21 mouse cellular contexts compared by ENCODE assay signal in the genomic region with DNA sequence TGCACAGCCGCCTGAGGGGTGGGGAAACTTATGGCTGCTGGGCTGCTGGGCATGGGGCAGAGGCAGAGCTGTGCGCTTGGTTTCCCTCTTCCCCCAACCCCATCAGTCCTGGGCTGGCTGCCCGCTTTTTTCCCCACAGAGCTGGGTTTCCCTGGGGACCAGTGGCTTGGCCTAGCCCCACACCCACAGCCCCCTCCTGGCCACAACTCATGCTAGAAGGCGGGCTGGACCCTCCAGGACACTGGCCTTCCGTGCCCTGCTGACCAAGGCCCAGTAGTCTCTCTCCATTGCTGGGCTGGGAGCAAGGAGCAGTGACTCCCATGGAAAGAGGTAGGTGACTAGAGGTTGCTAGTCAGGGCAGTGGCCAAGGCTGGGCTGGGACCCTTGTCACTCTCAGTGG. TPM values are rescaled to one million over a fixed set of nuclear protein-coding genes. Genes with fewer than 3 reads are reported as not detected.
DNase-seq lines count a peak whose midpoint lies in the region; ATAC-seq and TF ChIP-seq lines count a peak whose summit lies in the region.
"Had no signal": no experiment of that assay in that cellular context is flagged by ENCODE, and none has a peak within 500 bp of the region (broad histone marks: within the 10 kb centered on the region; RNA-seq: fewer than 3 reads in every experiment).

No protein-coding gene starts in this region.

- H3K27ac ChIP-seq in layer of hippocampus, adult 2 months = peak overlapping the region; percentile 94
- H3K27ac ChIP-seq in olfactory bulb, adult 2 months (ENCODE audit: insufficient read depth, low read depth, low read length) = 0 out of 2 replicates have a peak overlapping the region, but pooled peaks have one; percentile 25
- H3K27ac ChIP-seq: embryonic facial prominence, embryonic 13.5 days; gastrocnemius, adult 2 months; heart, embryonic 13.5 days; liver, embryonic 15.5 days; macrophage; neural tube, embryonic 12.5 days had no signal

- no peak for TF ChIP-seq CTCF in layer of hippocampus, adult 2 months (conservative IDR thresholded peaks at IDR 0.05)
- TF ChIP-seq CTCF in olfactory bulb, adult 2 months (IDR thresholded peaks at IDR 0.05; ENCODE audit: insufficient read depth, low read depth, low read length) = no peak

- peaks cover 16% of the 10 kb centered on the region for H3K4me1 ChIP-seq in olfactory bulb, adult 2 months (ENCODE audit: control insufficient read depth, insufficient read depth, low read length)

- no peak overlapping the region; the same call in 1 of the 2 replicates for H3K4me3 ChIP-seq in layer of hippocampus, adult 2 months
- H3K4me3 ChIP-seq in olfactory bulb, adult 2 months (ENCODE audit: insufficient read depth, low read depth, low read length) = no peak overlapping the region
- H3K4me3 ChIP-seq: embryonic facial prominence, embryonic 13.5 days; gastrocnemius, adult 2 months; heart, embryonic 13.5 days; liver, embryonic 15.5 days; neural tube, embryonic 12.5 days had no signal

- DNase-seq in cerebellum, adult 11-12 months = peak; percentile 72
- peak; percentile 46 to 50 for DNase-seq in layer of hippocampus, adult 2 months (ENCODE audit: low spot score in 2 of 2)
- DNase-seq in layer of hippocampus, adult 8-10 months (ENCODE audit: low spot score in 2 of 2) = no peak
- peak; percentile 49 for DNase-seq in right cerebral cortex, postnatal 14 days
- no peak for DNase-seq in right cerebral cortex, adult 2 months (ENCODE audit: low spot score in 2 of 2)
- DNase-seq: adrenal gland, postnatal 10 days; gastrocnemius, adult 2 months; heart, postnatal 36 days; kidney, adult 11 months; thymus, adult 2 months had no signal

- no peak for TF ChIP-seq POLR2A in olfactory bulb, adult 2 months (IDR thresholded peaks at IDR 0.05; ENCODE audit: insufficient read depth, low read depth, low read length)

- no peak for ATAC-seq in cerebellum, adult (ENCODE audit: insufficient number of reproducible peaks, low FRiP score, low TSS enrichment)
- no peak for ATAC-seq in megakaryocyte, adult 5-6 weeks (ENCODE audit: poor library complexity, severe bottlenecking)
- ATAC-seq: CD4-positive, CD25-positive, alpha-beta regulatory T cell, adult 4 months; forebrain, embryonic 16.5 days; Patski had no signal

- 76% methylated on average over 5 of the region's 5 CpGs for WGBS in olfactory bulb, adult 2 months

RNA-seq across cellular contexts. Expression of a gene that starts 1.7 kb away (rescaled TPM):
- total RNA-seq in layer of hippocampus, adult 2 months (2021) = 100 to 1,000 TPM; 112 to 116 TPM
- total RNA-seq in layer of hippocampus, adult 8-10 months (2022) = 100 to 1,000 TPM in 2 of 4 experiments, 10 to 100 TPM in 2; 92.5 to 137 (median 109) TPM
- polyA plus RNA-seq in olfactory bulb, adult 2 months (2012; ENCODE audit: insufficient read depth, insufficient read length, low replicate concordance, missing spikeins) = not detected in 2 replicates
- not detected in 2 replicates for total RNA-seq in megakaryocyte, adult 5-6 weeks (2015)
- not detected in 2 replicates for total RNA-seq in megakaryocyte, adult 5-6 weeks (2017)
- polyA plus RNA-seq: macrophage had no signal

RNA-seq across cellular contexts. Expression of a gene that starts 17.3 kb away (rescaled TPM):
- 100 to 1,000 TPM; 186 to 201 TPM for total RNA-seq in layer of hippocampus, adult 2 months (2021)
- 100 to 1,000 TPM; 194 to 222 (median 203) TPM for total RNA-seq in layer of hippocampus, adult 8-10 months (2022)
- not detected in 2 replicates for polyA plus RNA-seq in olfactory bulb, adult 2 months (2012; ENCODE audit: insufficient read depth, insufficient read length, low replicate concordance, missing spikeins)
- total RNA-seq in megakaryocyte, adult 5-6 weeks (2015) = 19.2 and 27.7 TPM in 2 replicates
- 38.1 and 49.8 TPM in 2 replicates for total RNA-seq in megakaryocyte, adult 5-6 weeks (2017)

RNA-seq across cellular contexts. Expression of a gene that starts 39.4 kb away (rescaled TPM):
- total RNA-seq in layer of hippocampus, adult 2 months (2021) = 10 to 100 TPM; 33.5 to 37.4 TPM
- 10 to 100 TPM; 35.3 to 49.3 (median 38.4) TPM for total RNA-seq in layer of hippocampus, adult 8-10 months (2022)
- polyA plus RNA-seq in olfactory bulb, adult 2 months (2012; ENCODE audit: insufficient read depth, insufficient read length, low replicate concordance, missing spikeins) = not detected in 2 replicates
- total RNA-seq in megakaryocyte, adult 5-6 weeks (2015) = 25.4 and 29.5 TPM in 2 replicates
- 25.9 and 26.5 TPM in 2 replicates for total RNA-seq in megakaryocyte, adult 5-6 weeks (2017)

RNA-seq across cellular contexts. Expression of a gene that starts 39.8 kb away (rescaled TPM):
- 10 to 100 TPM; 42.3 to 45.4 TPM for total RNA-seq in layer of hippocampus, adult 2 months (2021)
- total RNA-seq in layer of hippocampus, adult 8-10 months (2022) = 10 to 100 TPM; 42.9 to 47.0 (median 45.1) TPM
- not detected in 2 replicates for polyA plus RNA-seq in olfactory bulb, adult 2 months (2012; ENCODE audit: insufficient read depth, insufficient read length, low replicate concordance, missing spikeins)
- total RNA-seq in megakaryocyte, adult 5-6 weeks (2015) = 8.9 and 14.9 TPM in 2 replicates
- 19.1 and 29.2 TPM in 2 replicates for total RNA-seq in megakaryocyte, adult 5-6 weeks (2017)

Comparison
In these comparisons a context has a peak if more than half of its experiments do, and no peak if none do; other contexts are left out.
1. DNase-seq: peak in cerebellum, adult 11-12 months (single experiment), layer of hippocampus, adult 2 months (2 of 2) and right cerebral cortex, postnatal 14 days (single experiment); none in layer of hippocampus, adult 8-10 months (0 of 2) and right cerebral cortex, adult 2 months (0 of 2).
2. RNA of a gene that starts 1.7 kb away (total RNA-seq): 92.5 to 137 TPM in layer of hippocampus, adult 8-10 months and 112 to 116 TPM in layer of hippocampus, adult 2 months; not detected in megakaryocyte, adult 5-6 weeks; every median in the first group is over 10 times any median in the second.